Mouse (Mus musculus): ENCODE data around the gene Cog7.

GRCm38 (mm10) chr7:121912250-121912649 is 69.3 kb downstream of the Cog7 start:
- TF ChIP-seq CTCF (IDR thresholded peaks at IDR 0.05; ENCODE audit: control insufficient read depth, insufficient read depth, insufficient read length): no peak
- TF ChIP-seq MYOG (IDR thresholded peaks at IDR 0.05; ENCODE audit: control insufficient read depth, extremely low read depth, insufficient read length): no peak
- TF ChIP-seq CEBPB (IDR thresholded peaks at IDR 0.05; ENCODE audit: low read depth): no peak
- TF ChIP-seq USF1 (IDR thresholded peaks at IDR 0.05; ENCODE audit: low read depth): no peak
- no peak for TF ChIP-seq FOSL1 (IDR thresholded peaks at IDR 0.05; ENCODE audit: insufficient read depth, low read length, poor library complexity, severe bottlenecking)

Data from C2C12 (cell line).